Mouse (Mus musculus) cortical plate, adult 2 months (tissue): ENCODE results near the gene 4931422A03Rik.
"Not testable (repeated sequence)": the region's sequence is repeated elsewhere in the genome, so short reads cannot be mapped to it uniquely, and the experiment has no call there.

Source experiments
- CTCF ChIP-seq: fragments of 200-500 bp; IDR thresholded peaks from 2 replicates; pipeline ENCODE4 v1.5.1; 2011; ENCODE audit warnings: mild to moderate bottlenecking, control low read depth, low read length; ENCODE audit not compliant: insufficient read depth; ENCODE audit errors: extremely low read depth
- POLR2A ChIP-seq: fragments of 200-500 bp; IDR thresholded peaks from 2 replicates; pipeline ENCODE4 v1.6.1; 2011; ENCODE audit warnings: mild to moderate bottlenecking, low read length, control low read depth; ENCODE audit not compliant: insufficient read depth; ENCODE audit errors: extremely low read depth

- TF ChIP-seq CTCF, POLR2A: not testable (repeated sequence)
Observed at GRCm38 (mm10) chr2:103987595-103987994, 40.6 kb downstream of the 4931422A03Rik start.
